8 mouse cellular contexts compared by ENCODE assay signal in genomic region chr8:89849416-89850208, GRCm38 (mm10).
DNase-seq lines count a peak whose midpoint lies in the region; ATAC-seq and TF ChIP-seq lines count a peak whose summit lies in the region.

No protein-coding gene starts in this region.

- 59% methylated on average over 7 of the region's 7 CpGs for WGBS in liver, postnatal 0 days (ENCODE audit: insufficient replicate concordance)
- 50% methylated on average over 7 of the region's 7 CpGs for WGBS in liver, embryonic 12.5 days (ENCODE audit: insufficient replicate concordance)
- 66% methylated on average over 7 of the region's 7 CpGs for whole genome bisulfite sequencing in neural tube, embryonic 11.5 days

- no peaks in the 10 kb centered on the region for H3K27me3 ChIP-seq in liver, postnatal 0 days (ENCODE audit: insufficient read depth, low read length)
- H3K27me3 ChIP-seq in liver, embryonic 12.5 days (replicated peaks): no peaks in the 10 kb centered on the region
- H3K27me3 ChIP-seq in neural tube, embryonic 11.5 days (ENCODE audit: control insufficient read depth, insufficient read depth, low read length): no peaks in the 10 kb centered on the region

- DNase-seq in liver, postnatal 0 days: no peak
- DNase-seq in heart, postnatal 10 days: peak; percentile 50 to 72
- DNase-seq in layer of hippocampus, postnatal 36 days: peak; percentile 50 to 71
- peak; percentile 77 for DNase-seq in neural tube, embryonic 11.5 days (ENCODE audit: low spot score)
- no peak for DNase-seq in T-cell, adult 2 months (ENCODE audit: low spot score)

- H3K36me3 ChIP-seq in liver, postnatal 0 days (replicated peaks; ENCODE audit: insufficient read depth, low read length): no peaks in the 10 kb centered on the region
- no peaks in the 10 kb centered on the region for H3K36me3 ChIP-seq in liver, embryonic 12.5 days
- no peaks in the 10 kb centered on the region for H3K36me3 ChIP-seq in neural tube, embryonic 11.5 days (ENCODE audit: control insufficient read depth, insufficient read depth, low read length)

- TF ChIP-seq POLR2A in cortical plate, adult 2 months (IDR thresholded peaks at IDR 0.05; ENCODE audit: extremely low read depth, insufficient read depth, low read length): no peak

- ATAC-seq in liver, postnatal 0 days: no peak
- no peak for ATAC-seq in liver, embryonic 12.5 days
- ATAC-seq in neural tube, embryonic 11.5 days (ENCODE audit: insufficient read depth, low FRiP score, low TSS enrichment): no peak
- no peak for ATAC-seq in inflammation-experienced regulatory T-cells, adult 6 months

- H3K9ac ChIP-seq in liver, postnatal 0 days (replicated peaks): no peak overlapping the region
- no peak overlapping the region for H3K9ac ChIP-seq in liver, embryonic 12.5 days
- H3K9ac ChIP-seq in neural tube, embryonic 11.5 days (ENCODE audit: low read length): no peak overlapping the region

- no peak overlapping the region for H3K4me3 ChIP-seq in liver, postnatal 0 days (ENCODE audit: low read depth, low read length)
- no peak overlapping the region for H3K4me3 ChIP-seq in liver, embryonic 12.5 days
- no peak overlapping the region for H3K4me3 ChIP-seq in cortical plate, adult 2 months (ENCODE audit: insufficient read depth, low read length)
- H3K4me3 ChIP-seq in neural tube, embryonic 11.5 days (ENCODE audit: low read depth, low read length): no peak overlapping the region

- peak; percentile 22 for TF ChIP-seq CTCF in liver, postnatal 0 days (IDR thresholded peaks at IDR 0.05; ENCODE audit: low read depth)
- TF ChIP-seq CTCF in cortical plate, adult 2 months (IDR thresholded peaks at IDR 0.05; ENCODE audit: extremely low read depth, insufficient read depth, low read length): peak; percentile 96

- no peak overlapping the region for H3K27ac ChIP-seq in liver, postnatal 0 days (ENCODE audit: low read depth)
- no peak overlapping the region for H3K27ac ChIP-seq in liver, embryonic 12.5 days
- peak overlapping the region; percentile 16; the same call in 1 of the 2 replicates for H3K27ac ChIP-seq in cortical plate, adult 2 months (ENCODE audit: insufficient read depth, low read length)
- H3K27ac ChIP-seq in neural tube, embryonic 11.5 days (ENCODE audit: low read depth, low read length): peak overlapping the region; percentile 14; the same call in 1 of the 2 replicates

- intact Hi-C loops in heart, postnatal 10 days (cut with DNase I): loop anchor here (1.0 to 2.0 kb wide), 4 partner anchors 151 to 944 kb away; no protein-coding TSS in a partner anchor

- H3K4me2 ChIP-seq in liver, postnatal 0 days (ENCODE audit: low read depth, low read length): no peak overlapping the region
- H3K4me2 ChIP-seq in liver, embryonic 12.5 days: no peak overlapping the region
- no peak overlapping the region for H3K4me2 ChIP-seq in neural tube, embryonic 11.5 days (ENCODE audit: low read depth)

- TF ChIP-seq EP300 in liver, postnatal 0 days (IDR thresholded peaks at IDR 0.05; ENCODE audit: low read depth): no peak

- H3K9me3 ChIP-seq in liver, postnatal 0 days (ENCODE audit: low read length): no peaks in the 10 kb centered on the region
- H3K9me3 ChIP-seq in liver, embryonic 12.5 days (replicated peaks): no peaks in the 10 kb centered on the region
- no peaks in the 10 kb centered on the region for H3K9me3 ChIP-seq in neural tube, embryonic 11.5 days (ENCODE audit: control insufficient read depth, low read length)

- no peaks in the 10 kb centered on the region for H3K4me1 ChIP-seq in liver, postnatal 0 days (ENCODE audit: insufficient read depth)
- no peaks in the 10 kb centered on the region for H3K4me1 ChIP-seq in liver, embryonic 12.5 days
- H3K4me1 ChIP-seq in cortical plate, adult 2 months (ENCODE audit: control insufficient read depth, insufficient read depth, low read length): peaks cover 2% of the 10 kb centered on the region; the same call in 1 of the 2 replicates
- 0 out of 2 replicates have a peak, but pooled peaks cover 5% of the 10 kb centered on the region for H3K4me1 ChIP-seq in neural tube, embryonic 11.5 days (ENCODE audit: control insufficient read depth, insufficient read depth, low read length)

Comparison
In these comparisons a context has a peak if more than half of its experiments do, and no peak if none do; other contexts are left out.
1. DNase-seq: peak in heart, postnatal 10 days (2 of 2), layer of hippocampus, postnatal 36 days (2 of 2) and neural tube, embryonic 11.5 days (single experiment); none in liver, postnatal 0 days (single experiment) and T-cell, adult 2 months (single experiment).
2. H3K27ac ChIP-seq: peak in cortical plate, adult 2 months (single experiment) and neural tube, embryonic 11.5 days (single experiment); none in liver, postnatal 0 days (single experiment) and liver, embryonic 12.5 days (single experiment).